Mouse (Mus musculus) inflammation-experienced regulatory T-cells (primary cell): ENCODE measurements around the gene Gm10181. TPM values are rescaled to one million over a fixed set of nuclear protein-coding genes. Genes with fewer than 3 reads are reported as not detected.

Source experiments
- polyA plus RNA-seq, 2 experiments: library from polyadenylated mRNA; unstranded; fragments of 100-300 nt; shearing (Covaris generic); gene quantifications; one replicate each; pipeline ENCODE4 v1.2.1; 2017

Gm10181 gene
- not detected for polyA plus RNA-seq

GRCm38 (mm10) chr9:25089122-25089521 lies at the start of gene Gm10181:
Gm10181 (plus strand) TSS chr9:25089422.

Other genes with a start within 250 kb of the Gm10181 start
- gene Herpud2, start 62.4 kb downstream of the Gm10181 start, polyA plus RNA-seq, result 10 to 100 TPM; 84.1 to 85.2 TPM
- 100 to 1,000 TPM; 311 to 359 TPM for gene Sept7, start 163.0 kb downstream of the Gm10181 start, polyA plus RNA-seq